Mouse (Mus musculus) MEL (cell line): ENCODE measurements around the gene Tnc. TPM values are rescaled to one million over a fixed set of nuclear protein-coding genes. Genes with fewer than 3 reads are reported as not detected.

Experiments used
- DNase-seq: peaks from one replicate; pipeline ENCODE4 v3.0.0; 2011; ENCODE audit warnings: low read depth, low spot score
- H3K27ac ChIP-seq: 2 replicates; pipeline ENCODE4 v1.5.1; 2012; ENCODE audit warnings: low read depth, mild to moderate bottlenecking, control low read depth, low read length, moderate library complexity; ENCODE audit not compliant: control insufficient read depth
- H3K27me3 ChIP-seq, 2 experiments: fragments of 150-350 bp in 1 of 2; sonication (generic) in 1 of 2; 2 replicates each; pipeline ENCODE4 v1.6.1; 2012; ENCODE audit warnings: low read length in 2 of 2, mild to moderate bottlenecking in 2 of 2, improper control_type of control experiment in 1 of 2, moderate library complexity in 1 of 2; ENCODE audit not compliant: insufficient read depth in 2 of 2, control insufficient read depth in 1 of 2
- H3K36me3 ChIP-seq, 2 experiments: 2 replicates each; pipeline ENCODE4 v1.6.1; 2012 to 2014; ENCODE audit warnings: low read length in 2 of 2, improper control_type of control experiment in 1 of 2, inconsistent platforms in 1 of 2, mild to moderate bottlenecking in 1 of 2; ENCODE audit not compliant: insufficient read depth in 2 of 2, control insufficient read depth in 1 of 2
- H3K4me1 ChIP-seq, 2 experiments: fragments of 150-350 bp in 1 of 2; sonication (generic) in 1 of 2; 2 replicates each; pipeline ENCODE4 v1.6.1; 2012; ENCODE audit warnings: low read length in 2 of 2, improper control_type of control experiment in 1 of 2, mild to moderate bottlenecking in 1 of 2; ENCODE audit not compliant: insufficient read depth in 2 of 2, control insufficient read depth in 1 of 2
- H3K4me3 ChIP-seq, 2 experiments: fragments of 150-350 bp in 1 of 2; sonication (generic) in 1 of 2; 2 replicates each; pipeline ENCODE4 v1.5.1; 2012; ENCODE audit warnings: low read depth in 2 of 2, low read length in 2 of 2, mild to moderate bottlenecking in 2 of 2, moderate library complexity in 2 of 2, control low read depth in 1 of 2, improper control_type of control experiment in 1 of 2; ENCODE audit not compliant: control insufficient read depth in 1 of 2, insufficient read depth in 1 of 2
- H3K79me2 ChIP-seq: 2 replicates; pipeline ENCODE4 v1.6.1; 2012; ENCODE audit warnings: mild to moderate bottlenecking, low read length, moderate library complexity; ENCODE audit not compliant: control insufficient read depth, poor library complexity, insufficient read depth
- H3K9ac ChIP-seq: 2 replicates; pipeline ENCODE4 v1.6.1; 2012; ENCODE audit warnings: low read depth, mild to moderate bottlenecking, control low read depth, low read length, moderate library complexity; ENCODE audit not compliant: control insufficient read depth, poor library complexity, severe bottlenecking
- H3K9me3 ChIP-seq: fragments of 150-350 bp; sonication (generic); replicated peaks from 2 replicates; pipeline ENCODE4 v1.6.1; 2012; ENCODE audit warnings: mild to moderate bottlenecking, low read length, improper control_type of control experiment, moderate library complexity; ENCODE audit not compliant: insufficient read depth
- BHLHE40 ChIP-seq: IDR thresholded peaks from 2 replicates; pipeline ENCODE4 v1.6.1; 2012; ENCODE audit warnings: low read depth, mild to moderate bottlenecking, inconsistent platforms, low read length, improper control_type of control experiment, borderline replicate concordance
- CHD2 ChIP-seq: IDR thresholded peaks from 2 replicates; pipeline ENCODE4 v1.6.1; 2011; ENCODE audit warnings: low read length, improper control_type of control experiment
- CTCF ChIP-seq, 3 experiments: IDR thresholded peaks in 2 of 3; conservative IDR thresholded peaks in 1 of 3; 2 replicates each; pipeline ENCODE4 v1.5.1; 2011 to 2012; ENCODE audit warnings: low read length in 3 of 3, low read depth in 2 of 3, mild to moderate bottlenecking in 2 of 3, improper control_type of control experiment in 1 of 3, inconsistent platforms in 1 of 3, mixed read lengths in 1 of 3, moderate library complexity in 1 of 3; ENCODE audit not compliant: control insufficient read depth in 1 of 3, insufficient read depth in 1 of 3, poor library complexity in 1 of 3, severe bottlenecking in 1 of 3
- EP300 ChIP-seq, 2 experiments: IDR thresholded peaks; 2 replicates each; pipeline ENCODE4 v1.6.1; 2011; ENCODE audit warnings: improper control_type of control experiment in 2 of 2, low read length in 2 of 2, low read depth in 1 of 2, mild to moderate bottlenecking in 1 of 2
- ETS1 ChIP-seq: IDR thresholded peaks from 2 replicates; pipeline ENCODE4 v1.6.1; 2012; ENCODE audit warnings: low read depth, mild to moderate bottlenecking, inconsistent platforms, low read length, improper control_type of control experiment, moderate library complexity
- HCFC1 ChIP-seq: IDR thresholded peaks from 2 replicates; pipeline ENCODE4 v1.6.1; 2012; ENCODE audit warnings: low read depth, mild to moderate bottlenecking, inconsistent platforms, low read length, improper control_type of control experiment, moderate library complexity
- KAT2A ChIP-seq: conservative IDR thresholded peaks from 2 replicates; pipeline ENCODE4 v1.6.1; 2012; ENCODE audit warnings: low read depth, low read length, improper control_type of control experiment, inconsistent platforms
- MAFK ChIP-seq: IDR thresholded peaks from 2 replicates; pipeline ENCODE4 v1.6.1; 2011; ENCODE audit warnings: low read depth, mild to moderate bottlenecking, low read length, improper control_type of control experiment, borderline replicate concordance
- MAZ ChIP-seq: IDR thresholded peaks from 2 replicates; pipeline ENCODE4 v1.6.1; 2012; ENCODE audit warnings: low read depth, mild to moderate bottlenecking, inconsistent platforms, low read length, improper control_type of control experiment
- MXI1 ChIP-seq: IDR thresholded peaks from 2 replicates; pipeline ENCODE4 v1.6.1; 2011; ENCODE audit warnings: mild to moderate bottlenecking, low read depth, low read length, improper control_type of control experiment
- MYB ChIP-seq: IDR thresholded peaks from 2 replicates; pipeline ENCODE4 v1.6.1; 2011; ENCODE audit warnings: mild to moderate bottlenecking, low read depth, low read length, improper control_type of control experiment
- MYC ChIP-seq: IDR thresholded peaks from 2 replicates; pipeline ENCODE4 v1.6.1; 2011; ENCODE audit warnings: low read depth, mild to moderate bottlenecking, low read length, improper control_type of control experiment, moderate library complexity
- NRF1 ChIP-seq: IDR thresholded peaks from 2 replicates; pipeline ENCODE4 v1.6.1; 2014; ENCODE audit warnings: low read depth, mild to moderate bottlenecking, inconsistent platforms, low read length, improper control_type of control experiment, moderate library complexity; ENCODE audit not compliant: poor library complexity, insufficient read depth, severe bottlenecking
- SIN3A ChIP-seq: IDR thresholded peaks from 2 replicates; pipeline ENCODE4 v1.6.1; 2012; ENCODE audit warnings: low read length, improper control_type of control experiment, inconsistent platforms
- TAL1 ChIP-seq: IDR thresholded peaks from 2 replicates; pipeline ENCODE4 v1.6.1; 2012; ENCODE audit warnings: mild to moderate bottlenecking, inconsistent platforms, low read length, moderate library complexity, mixed read lengths
- UBTF ChIP-seq: IDR thresholded peaks from 2 replicates; pipeline ENCODE4 v1.6.1; 2012; ENCODE audit warnings: low read depth, mild to moderate bottlenecking, inconsistent platforms, low read length, improper control_type of control experiment, moderate library complexity, borderline replicate concordance; ENCODE audit not compliant: insufficient read depth
- USF1 ChIP-seq: IDR thresholded peaks from 2 replicates; pipeline ENCODE4 v1.6.1; 2014; ENCODE audit warnings: low read depth, mild to moderate bottlenecking, inconsistent platforms, low read length, improper control_type of control experiment, moderate library complexity
- ZC3H11A ChIP-seq: IDR thresholded peaks from 2 replicates; pipeline ENCODE4 v1.6.1; 2012; ENCODE audit warnings: low read depth, mild to moderate bottlenecking, inconsistent platforms, low read length, improper control_type of control experiment
- ZMIZ1 ChIP-seq: IDR thresholded peaks from 2 replicates; pipeline ENCODE4 v1.6.1; 2012; ENCODE audit warnings: low read depth, mild to moderate bottlenecking, inconsistent platforms, low read length, improper control_type of control experiment, moderate library complexity
- ZNF384 ChIP-seq: IDR thresholded peaks from 2 replicates; pipeline ENCODE4 v1.6.1; 2012; ENCODE audit warnings: low read depth, mild to moderate bottlenecking, inconsistent platforms, low read length, improper control_type of control experiment
- polyA plus RNA-seq, 2 experiments: library from polyadenylated mRNA; stranded (reverse) in 1 of 2; unstranded in 1 of 2; fragments of >175 nt in 1 of 2; fragments of >200 nt in 1 of 2; gene quantifications; 2 replicates each; pipeline versions ENCODE4 v1.2.1 to v1.2.4; 2012; ENCODE audit warnings: low replicate concordance in 2 of 2, low read depth in 1 of 2; ENCODE audit not compliant: insufficient read length in 2 of 2, insufficient read depth in 1 of 2, missing spikeins in 1 of 2
- total RNA-seq: library from RNA; depleted of rRNA; stranded (reverse); fragments of 300-350 nt; gene quantifications from 2 replicates; pipeline ENCODE4 v1.2.3, GENCODE M21; 2012

Tnc gene
- total and polyA plus RNA-seq, 3 experiments: not detected

DNA sequence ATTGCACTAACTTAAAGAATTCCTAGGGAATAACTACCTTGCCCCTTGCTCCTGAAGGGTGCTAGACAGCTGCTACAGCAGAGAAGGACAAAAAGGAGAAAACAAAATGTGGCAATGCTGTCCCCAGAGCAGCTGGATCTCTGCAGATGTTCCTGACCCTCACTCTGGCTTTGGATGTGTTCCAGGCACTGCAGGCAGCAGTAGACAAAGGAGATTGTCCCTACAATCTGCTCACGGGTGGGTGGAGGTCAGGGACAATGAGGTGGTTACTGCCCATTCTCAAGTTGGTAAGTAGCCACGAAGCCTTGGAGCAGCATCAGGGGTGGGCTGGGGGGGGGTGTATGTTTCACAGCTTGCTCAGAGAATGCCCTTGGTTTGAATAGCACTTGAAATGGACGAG is 43.1 kb downstream of the Tnc start:
- no peaks in the 10 kb centered on the region for H3K79me2 ChIP-seq
- no peak for TF ChIP-seq NRF1
- no peak for TF ChIP-seq EP300 (IDR thresholded peaks at IDR 0.05; ENCODE audit: low read depth in 1 of 2, low read length in 2 of 2)
- no peak for TF ChIP-seq KAT2A
- TF ChIP-seq MYC: no peak
- no peak for TF ChIP-seq MXI1
- no peak for TF ChIP-seq TAL1
- no peak for TF ChIP-seq ZNF384
- TF ChIP-seq MAZ: no peak
- TF ChIP-seq CTCF (IDR thresholded peaks at IDR 0.05 in 2 of 3, conservative IDR thresholded peaks at IDR 0.05 in 1 of 3; ENCODE audit: control insufficient read depth in 1 of 3, insufficient read depth in 1 of 3, low read depth in 2 of 3, low read length in 3 of 3, poor library complexity in 1 of 3, severe bottlenecking in 1 of 3): no peak
- TF ChIP-seq CHD2: no peak
- no peak for TF ChIP-seq MYB
- TF ChIP-seq BHLHE40: no peak
- TF ChIP-seq ZC3H11A: no peak
- TF ChIP-seq USF1: no peak
- TF ChIP-seq, all 39 proteins: peak for 0
- no peaks in the 10 kb centered on the region for H3K9me3 ChIP-seq
- H3K27ac ChIP-seq: no peak overlapping the region
- H3K4me1 ChIP-seq: no peaks in the 10 kb centered on the region
- no peak overlapping the region for H3K4me3 ChIP-seq
- DNase-seq: no peak
- H3K36me3 ChIP-seq: no peaks in the 10 kb centered on the region
- no peak overlapping the region for H3K9ac ChIP-seq
- H3K27me3 ChIP-seq: no peaks in the 10 kb centered on the region; a peak in 1 of 4 replicates

DNA sequence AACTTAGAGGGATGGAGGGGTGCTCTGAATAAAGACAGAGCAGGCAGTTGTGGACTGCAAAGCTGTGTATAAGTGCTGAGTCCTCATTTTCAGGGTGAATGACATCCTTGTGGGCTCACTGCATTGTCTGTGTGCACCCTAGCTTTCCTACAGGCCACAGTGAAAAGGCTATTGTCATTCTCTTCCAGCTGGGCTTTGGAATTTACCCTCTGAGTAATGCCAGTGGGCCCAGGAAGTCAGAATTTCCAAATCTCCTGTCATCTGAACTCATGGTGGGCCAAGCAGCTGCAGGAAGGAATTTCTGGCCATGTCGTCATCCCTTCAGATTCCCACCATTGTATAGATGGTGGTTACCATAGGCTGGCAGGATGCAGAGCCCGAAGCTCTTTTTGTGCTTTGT is 44.6 kb downstream of the Tnc start:
- Histone ChIP-seq H3K27me3 (no peaks in the 10 kb centered on the region; a peak in 1 of 4 replicates), H3K27ac (no peak overlapping the region), H3K36me3 (no peaks in the 10 kb centered on the region), H3K4me1 (no peaks in the 10 kb centered on the region), H3K9me3 (no peaks in the 10 kb centered on the region), H3K9ac (no peak overlapping the region), H3K4me3 (no peak overlapping the region), H3K79me2 (no peaks in the 10 kb centered on the region)
- DNase-seq: no peak
- TF ChIP-seq UBTF (no peak), ETS1 (no peak), TAL1 (no peak), MAFK (no peak), MAZ (no peak), MYC (no peak), SIN3A (no peak), HCFC1 (no peak), CTCF (IDR thresholded peaks at IDR 0.05 in 2 of 3, conservative IDR thresholded peaks at IDR 0.05 in 1 of 3; ENCODE audit: control insufficient read depth in 1 of 3, insufficient read depth in 1 of 3, low read depth in 2 of 3, low read length in 3 of 3, poor library complexity in 1 of 3, severe bottlenecking in 1 of 3) (no peak), ZMIZ1 (no peak), MXI1 (no peak)
